Mouse (Mus musculus): ENCODE data around the gene Spr. TPM values are rescaled to one million over a fixed set of nuclear protein-coding genes. Genes with fewer than 3 reads are reported as not detected.
"Not testable (repeated sequence)": the region's sequence is repeated elsewhere in the genome, so short reads cannot be mapped to it uniquely, and the experiment has no call there.

Spr gene
- total RNA-seq, 2 experiments from 2014 or later = 44.9 to 50.4 TPM

- not testable (repeated sequence) for DNase-seq
Observed at GRCm38 (mm10) chr6:85132237-85132636, 5.3 kb downstream of the Spr start.

GRCm38 (mm10) chr6:85131673-85132072 is 5.9 kb downstream of the Spr start:
- DNase-seq = no peak

- DNase-seq = peak; percentile 40
Observed at GRCm38 (mm10) chr6:85117545-85118511, 19.7 kb downstream of the Spr start.

GRCm38 (mm10) chr6:85105033-85105615 is 32.4 kb downstream of the Spr start:
- DNase-seq = no peak

DNA sequence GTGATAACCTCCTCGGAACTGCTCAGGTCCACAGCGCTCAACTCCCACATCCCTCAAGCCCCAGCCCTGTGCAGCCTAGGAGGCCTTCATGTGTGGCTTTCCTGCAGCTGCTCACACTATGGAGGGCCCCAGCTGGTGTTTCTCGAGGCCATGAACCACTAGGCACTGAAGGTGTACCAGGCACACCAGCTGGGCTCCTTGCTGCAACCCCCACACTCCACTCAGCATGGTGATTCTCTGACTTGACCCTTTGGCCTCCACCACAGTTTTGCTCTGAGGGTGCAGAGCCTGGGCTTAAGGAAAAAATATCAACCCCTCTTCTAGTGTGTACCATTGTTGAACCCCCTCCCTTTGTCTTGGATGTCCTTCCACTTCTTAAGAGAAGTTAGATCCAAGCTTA is 34.2 kb downstream of the Spr start:
- no peak for DNase-seq

GRCm38 (mm10) chr6:85096441-85096840 is 41.1 kb downstream of the Spr start:
- no peak for DNase-seq

GRCm38 (mm10) chr6:85087425-85087824 is 50.1 kb downstream of the Spr start:
- DNase-seq = no peak

DNA sequence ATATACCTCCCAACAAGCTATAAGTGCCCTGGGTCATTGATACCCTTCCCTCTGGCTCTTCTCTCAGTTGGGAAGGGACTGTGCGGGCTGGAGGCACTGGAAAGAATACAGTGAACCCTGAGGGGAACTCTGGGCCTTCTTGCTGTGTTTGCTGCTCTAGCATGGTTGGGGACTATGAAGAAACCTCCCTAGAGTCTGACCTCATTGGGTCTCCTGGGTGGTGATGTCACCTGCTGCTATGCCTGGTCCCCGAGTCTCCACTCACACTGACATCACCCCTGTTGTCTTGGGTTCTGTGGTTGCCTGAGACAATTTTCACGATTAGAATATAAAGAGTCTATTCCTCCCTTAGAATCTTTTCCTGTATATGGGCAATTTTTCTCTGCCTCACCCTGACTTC is 50.9 kb downstream of the Spr start:
- DNase-seq = peak; percentile 17

Other genes starting within 250 kb of the Spr start
- gene Exoc6b, start 68.3 kb downstream of the Spr start, total RNA-seq (2021) = 10 to 100 TPM; 11.4 to 13.8 TPM
- gene Emx1, start 49.7 kb upstream of the Spr start, total RNA-seq (2021) = not detected
- gene Sfxn5, start 195.7 kb upstream of the Spr start, total RNA-seq (2021) = 1 to 10 TPM; 5.0 to 7.3 TPM
- gene Rab11fip5, start 236.9 kb upstream of the Spr start, total RNA-seq (2021) = 10 to 100 TPM; 22.7 to 26.5 TPM